In genomic region chr19:32715681-32716080, GRCm38 (mm10) we compare ENCODE assay signal across 11 mouse cellular contexts.
"Had no signal": no experiment of that assay in that cellular context is flagged by ENCODE, and none has a peak within 500 bp of the region (broad histone marks: within the 10 kb centered on the region; RNA-seq: fewer than 3 reads in every experiment).

No protein-coding gene starts in this region.

- H3K27me3 ChIP-seq: kidney, embryonic 15.5 days; limb, embryonic 12.5 days; limb, embryonic 15.5 days; midbrain, embryonic 12.5 days; midbrain, embryonic 15.5 days; neural tube, embryonic 13.5 days had no signal

- H3K36me3 ChIP-seq: kidney, embryonic 15.5 days; limb, embryonic 12.5 days; limb, embryonic 15.5 days; midbrain, embryonic 12.5 days; midbrain, embryonic 15.5 days; neural tube, embryonic 13.5 days had no signal

- H3K4me3 ChIP-seq: kidney, embryonic 15.5 days; limb, embryonic 12.5 days; limb, embryonic 15.5 days; midbrain, embryonic 12.5 days; midbrain, embryonic 15.5 days; myocyte; neural tube, embryonic 13.5 days had no signal

- ATAC-seq: liver, postnatal 0 days; midbrain, embryonic 15.5 days had no signal

- H3K27ac ChIP-seq: kidney, embryonic 15.5 days; limb, embryonic 12.5 days; limb, embryonic 15.5 days; liver, embryonic 14.5 days; macrophage; midbrain, embryonic 12.5 days; midbrain, embryonic 15.5 days; neural tube, embryonic 13.5 days; stomach, postnatal 0 days had no signal
